Mouse (Mus musculus): Measurements from ENCODE around the gene Myl6b.
"Not testable (repeated sequence)": the region's sequence is repeated elsewhere in the genome, so short reads cannot be mapped to it uniquely, and the experiment has no call there.

Myl6b gene

DNA sequence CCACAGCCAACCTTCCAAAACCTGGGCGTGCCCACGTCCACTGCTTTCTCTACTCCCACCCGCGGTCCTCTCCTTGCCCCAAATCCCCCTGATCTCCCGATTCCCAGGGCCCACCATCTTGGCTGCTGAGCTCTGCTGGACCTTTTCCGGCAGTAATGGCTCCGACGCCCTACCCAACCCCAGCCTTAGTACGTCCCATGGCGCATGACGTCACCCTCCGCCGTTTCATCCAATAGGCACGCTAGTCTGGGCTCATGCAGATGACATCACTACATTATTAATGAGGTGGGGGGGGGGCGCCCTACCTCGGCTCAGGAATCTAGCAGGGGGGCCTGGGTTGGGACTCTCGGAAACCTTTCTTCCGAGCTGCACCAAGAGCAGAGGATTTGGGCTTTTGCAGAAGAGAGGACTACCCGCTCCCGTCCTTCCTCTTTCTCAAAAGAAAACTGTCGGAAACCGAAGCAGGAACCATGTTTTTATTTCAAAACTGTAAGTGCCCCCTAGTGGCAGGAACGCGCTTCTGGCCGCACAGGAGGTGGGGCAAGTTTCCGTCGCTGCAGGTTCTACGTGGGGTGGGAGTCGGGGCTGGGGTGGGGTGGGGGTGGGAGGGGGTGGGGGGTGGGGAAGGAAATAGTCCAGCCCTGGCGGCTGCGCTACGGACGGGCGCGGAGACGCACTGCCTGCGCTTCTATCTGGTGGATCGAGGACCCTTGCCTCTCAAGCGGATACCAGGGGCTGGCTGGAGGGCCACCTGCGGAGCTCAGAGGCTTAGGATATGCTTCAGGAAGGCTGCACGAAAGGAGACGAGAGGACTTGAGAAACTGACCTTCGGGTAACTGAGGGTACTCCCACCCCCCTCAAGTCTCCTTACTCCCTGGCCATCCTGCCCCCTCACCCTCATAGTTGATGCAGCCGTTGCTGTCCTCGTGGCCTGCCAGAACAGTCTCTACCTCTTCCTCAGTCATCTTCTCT lies 4.5 kb downstream of the Myl6b start, which contains the start of gene Myl6:
TSS of gene Myl6 (minus strand) at position 451 of the 972 bp plus-strand sequence.
- peak; percentile 97 to 98 for DNase-seq (ENCODE audit: low spot score in 2 of 2)

DNA sequence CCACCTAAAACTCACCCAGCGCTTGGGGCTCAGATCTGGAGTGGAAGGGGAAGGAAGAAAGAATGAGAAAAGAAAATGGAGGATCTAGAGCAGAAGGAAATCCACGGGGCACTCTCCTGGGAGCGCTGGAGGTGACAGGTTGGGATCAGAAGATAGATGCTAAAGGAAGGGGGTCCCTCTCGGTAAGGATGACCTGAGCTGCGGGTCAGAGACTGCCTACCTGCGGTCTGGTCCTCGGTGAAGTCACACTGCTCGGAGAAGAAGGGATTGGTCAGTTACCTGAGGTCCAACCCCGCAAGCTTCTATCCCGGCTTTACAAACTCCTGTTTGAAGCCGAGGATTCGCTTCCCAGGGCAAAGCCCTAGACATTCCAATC lies 5.2 kb downstream of the Myl6b start:
- no peak for DNase-seq (ENCODE audit: low spot score in 2 of 2)

DNA sequence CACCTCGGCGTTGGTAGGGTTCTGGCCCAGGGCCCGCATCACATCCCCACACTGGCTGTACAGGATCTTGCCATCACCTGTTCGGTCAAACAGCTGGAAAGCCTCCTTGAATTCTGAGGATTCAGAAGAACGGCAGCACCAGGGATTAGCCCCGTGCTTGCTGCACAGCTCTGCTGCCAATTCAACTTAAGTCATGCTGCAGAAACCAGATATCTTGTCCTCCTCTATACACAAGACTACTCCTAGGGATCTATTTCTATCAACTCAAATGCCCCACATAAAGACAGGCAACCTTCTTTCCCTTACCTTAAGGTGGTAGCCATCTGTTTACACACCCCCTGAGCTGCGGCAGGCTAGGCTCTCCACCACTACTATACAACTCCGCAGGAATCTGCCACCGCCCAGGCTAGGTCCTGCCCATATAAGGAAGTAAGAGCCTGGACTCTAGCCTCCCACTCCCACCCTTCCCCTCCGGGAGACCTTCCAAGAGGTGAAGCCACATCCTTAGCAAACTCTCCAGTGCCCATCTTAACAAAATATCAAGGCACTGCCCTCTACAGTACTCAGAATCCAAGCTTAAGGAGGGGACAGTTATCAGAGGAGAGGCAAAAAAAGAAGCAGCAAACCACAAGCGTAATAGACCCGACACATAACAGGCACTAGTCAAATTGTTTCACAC lies 5.7 kb downstream of the Myl6b start:
- no peak for DNase-seq (ENCODE audit: low spot score in 2 of 2)

- DNase-seq (ENCODE audit: low spot score in 2 of 2), result not testable (repeated sequence)
Measured at GRCm38 (mm10) chr10:128492051-128492450, 6.4 kb downstream of the Myl6b start.

GRCm38 (mm10) chr10:128491495-128491894 lies 7.0 kb downstream of the Myl6b start:
- no peak for DNase-seq (ENCODE audit: low spot score in 2 of 2)

DNA sequence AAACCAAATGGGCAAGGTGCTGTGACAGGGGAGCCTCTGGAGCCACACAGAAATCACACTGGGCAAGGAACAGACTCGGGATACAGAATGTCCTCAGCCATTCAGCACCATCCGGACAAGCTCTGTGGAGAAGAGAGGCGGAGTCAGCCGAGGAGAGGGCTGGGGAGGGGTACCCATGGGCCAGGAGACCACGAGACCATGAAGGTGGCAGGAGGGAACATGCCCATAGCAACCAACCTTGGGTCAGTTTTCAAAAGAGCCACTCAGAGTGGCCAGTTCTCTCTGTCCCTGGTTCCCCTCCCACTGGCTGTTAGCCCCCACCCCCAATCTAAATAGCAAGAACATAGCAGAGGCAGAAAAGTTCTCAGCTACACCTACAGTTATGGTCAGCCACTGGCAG lies 7.6 kb downstream of the Myl6b start:
- DNase-seq (ENCODE audit: low spot score in 2 of 2), result no peak

DNA sequence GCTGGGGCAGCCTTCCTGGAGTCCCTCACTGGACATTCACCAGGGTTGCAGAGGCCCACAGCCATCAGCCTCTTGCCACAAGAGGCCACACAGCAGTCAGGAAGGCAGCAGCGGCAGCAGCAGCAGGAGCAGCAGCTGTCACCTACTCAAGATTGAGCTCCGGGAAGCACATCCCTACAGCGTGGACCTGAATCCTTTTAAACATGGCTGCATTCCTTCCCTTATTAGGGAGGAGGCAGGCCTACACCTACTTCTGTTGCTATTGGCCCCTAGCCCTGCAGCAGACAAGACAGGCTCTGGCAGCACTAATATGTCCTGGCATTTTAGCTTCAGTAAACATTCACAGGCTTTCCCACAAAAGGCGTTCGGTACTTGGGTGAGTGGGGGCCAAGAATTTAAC lies 8.3 kb downstream of the Myl6b start:
- DNase-seq (ENCODE audit: low spot score in 2 of 2), result no peak

GRCm38 (mm10) chr10:128489785-128490184 lies 8.7 kb downstream of the Myl6b start:
- DNase-seq (ENCODE audit: low spot score in 2 of 2), result no peak

DNA sequence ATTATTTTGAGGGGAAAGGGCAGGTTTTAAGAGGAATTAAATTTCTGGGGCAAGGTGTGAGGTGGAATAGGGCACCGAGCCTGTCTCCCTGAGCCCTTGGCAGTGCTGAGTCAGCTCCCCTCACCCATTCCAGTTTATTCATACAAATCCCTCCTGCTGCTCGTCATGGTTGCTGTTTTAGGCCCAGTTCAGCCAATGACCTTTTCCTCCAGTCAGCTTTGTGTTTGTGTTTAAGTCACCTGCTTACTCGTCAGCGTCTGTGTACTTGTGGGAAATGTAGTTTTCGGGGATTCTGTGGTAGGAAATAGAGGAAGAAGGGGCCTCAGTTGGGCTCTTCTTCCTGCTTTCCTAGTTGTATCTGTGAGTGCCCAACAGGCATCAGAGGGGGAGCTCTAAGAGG lies 9.1 kb downstream of the Myl6b start:
- no peak for DNase-seq (ENCODE audit: low spot score in 2 of 2)

- DNase-seq (ENCODE audit: low spot score in 2 of 2), result no peak
Measured at GRCm38 (mm10) chr10:128488776-128489175, 9.7 kb downstream of the Myl6b start.

DNA sequence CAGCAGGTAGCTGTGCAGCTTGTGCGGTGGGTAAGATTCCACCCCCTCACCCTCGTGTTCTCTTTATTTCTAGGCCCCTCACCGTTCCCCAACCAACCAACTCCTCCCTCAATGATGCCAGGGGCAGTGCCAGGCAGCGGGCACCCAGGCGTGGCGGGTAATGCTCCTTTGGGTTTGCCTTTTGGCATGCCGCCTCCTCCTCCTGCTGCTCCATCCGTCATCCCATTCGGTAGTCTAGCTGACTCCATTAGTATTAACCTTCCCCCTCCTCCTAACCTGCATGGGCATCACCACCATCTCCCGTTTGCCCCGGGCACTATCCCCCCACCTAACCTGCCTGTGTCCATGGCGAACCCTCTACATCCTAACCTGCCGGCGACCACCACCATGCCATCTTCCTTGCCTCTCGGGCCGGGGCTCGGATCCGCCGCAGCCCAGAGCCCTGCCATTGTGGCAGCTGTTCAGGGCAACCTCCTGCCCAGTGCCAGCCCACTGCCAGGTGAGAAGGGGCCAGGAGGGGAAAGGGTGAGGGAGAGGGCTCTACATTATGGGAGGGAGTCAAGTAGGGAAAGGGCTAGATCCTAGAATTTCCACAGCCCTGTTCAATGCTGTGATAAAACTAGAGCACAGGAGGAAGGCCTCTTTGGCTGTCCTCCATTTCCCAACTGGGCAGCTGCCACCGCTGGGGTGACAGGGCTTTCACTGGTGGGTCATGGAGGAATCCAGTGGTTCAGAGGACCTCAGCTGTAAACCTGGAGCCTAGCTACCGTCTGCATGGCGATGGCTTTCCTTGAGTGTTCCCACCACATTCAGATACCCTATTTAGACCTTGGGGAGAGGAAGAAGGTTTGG lies 10.4 kb downstream of the Myl6b start:
- no peak for DNase-seq (ENCODE audit: low spot score in 2 of 2)

- no peak for DNase-seq (ENCODE audit: low spot score in 2 of 2)
Measured at GRCm38 (mm10) chr10:128486370-128486769, 12.1 kb downstream of the Myl6b start.

DNA sequence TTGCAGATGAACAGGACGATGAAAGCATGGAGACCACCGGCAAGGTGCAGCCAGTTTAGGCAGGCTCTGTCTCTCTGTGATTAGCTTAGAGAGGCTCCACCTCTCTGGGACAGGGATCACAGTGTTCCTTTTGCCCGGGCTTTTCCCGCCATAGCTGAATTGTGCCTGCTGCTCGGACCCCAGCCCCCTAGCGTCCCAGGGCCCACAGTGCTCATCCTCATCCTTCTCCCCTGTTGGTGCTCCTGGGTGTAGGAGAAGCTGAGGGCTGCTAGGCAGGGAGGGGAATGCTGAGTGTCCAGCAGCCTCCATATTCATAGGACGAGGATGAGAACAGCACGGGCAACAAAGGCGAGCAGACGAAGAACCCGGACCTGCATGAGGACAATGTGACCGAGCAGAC lies 24.1 kb downstream of the Myl6b start:
- no peak for DNase-seq (ENCODE audit: low spot score in 2 of 2)

- DNase-seq (ENCODE audit: low spot score in 2 of 2), result no peak
Measured at GRCm38 (mm10) chr10:128460270-128460630, 38.2 kb downstream of the Myl6b start.

DNA sequence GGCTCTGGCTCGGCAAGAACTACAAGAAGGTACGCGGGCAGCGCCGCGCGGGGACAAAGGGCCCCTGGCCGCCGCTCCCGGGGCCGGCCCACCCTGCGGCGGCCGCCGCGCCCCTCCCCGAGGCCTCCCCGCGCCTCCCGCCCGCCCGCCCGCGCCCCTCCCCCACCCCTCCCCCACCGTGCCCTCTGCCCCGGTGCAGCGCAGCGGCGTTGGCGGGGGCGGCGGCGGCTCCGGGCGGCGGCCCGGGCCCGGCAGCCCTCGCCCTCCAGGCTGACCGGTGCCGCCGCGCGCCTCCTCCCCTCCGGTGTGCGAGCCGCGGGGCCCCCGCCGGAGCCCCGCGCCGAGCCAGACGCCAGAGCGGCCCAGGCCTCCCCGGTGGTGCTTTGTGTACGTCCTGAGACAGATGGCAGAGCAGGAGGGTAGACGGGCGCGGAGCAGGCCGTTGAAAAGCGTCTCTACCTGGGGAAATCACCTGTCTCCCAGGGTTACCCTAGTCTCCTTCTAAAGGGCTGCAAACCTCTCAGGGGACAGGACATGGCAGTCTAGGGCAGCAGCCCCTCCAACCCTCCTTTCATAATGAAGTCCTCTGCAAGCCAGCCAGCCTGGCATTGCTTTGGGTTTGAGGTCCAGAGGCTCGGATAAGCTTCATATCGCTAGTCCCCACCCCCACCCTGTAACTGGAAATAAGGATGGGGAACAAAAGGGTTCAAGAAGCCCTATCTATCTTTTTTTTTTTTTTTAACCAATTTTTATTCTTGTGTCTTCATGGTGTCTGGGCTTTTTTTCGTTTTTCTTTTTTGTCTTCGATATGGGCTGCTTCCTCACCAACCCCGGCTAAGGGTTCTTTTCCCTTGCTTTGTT lies 38.8 kb downstream of the Myl6b start:
- peak; percentile 30 to 42 for DNase-seq (ENCODE audit: low spot score in 2 of 2)

DNA sequence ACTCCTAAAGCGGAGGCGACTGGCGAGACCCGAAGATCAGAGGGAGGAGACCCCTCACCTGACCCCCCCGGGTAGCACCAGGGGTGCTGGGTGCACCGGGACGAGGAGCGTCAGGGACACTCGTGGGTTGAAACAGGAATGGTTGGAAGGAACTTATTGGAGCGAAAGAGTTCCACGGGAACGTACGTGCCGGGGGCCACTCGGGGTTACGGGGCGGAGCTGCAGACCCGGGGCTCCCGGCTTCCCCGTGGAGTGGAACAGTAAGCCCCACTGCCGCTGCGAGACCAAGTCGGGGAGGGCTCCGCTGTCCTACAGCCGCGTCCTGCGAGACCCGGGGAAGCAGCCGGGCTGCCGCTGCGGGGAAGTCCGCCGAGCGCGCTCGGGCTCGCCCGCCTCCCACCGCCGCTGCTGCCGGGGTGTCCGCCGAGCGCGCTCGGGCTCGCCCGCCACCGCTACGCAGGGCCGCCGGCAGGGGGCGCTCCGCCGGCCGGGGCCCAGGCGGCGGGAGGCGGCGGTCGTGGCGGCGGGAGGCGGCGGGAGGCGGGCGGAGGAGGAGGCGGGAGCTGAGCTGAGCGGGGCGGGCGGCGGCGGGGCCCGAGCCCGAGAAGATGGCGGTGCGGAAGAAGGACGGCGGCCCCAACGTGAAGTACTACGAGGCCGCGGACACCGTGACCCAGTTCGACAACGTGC lies 39.6 kb downstream of the Myl6b start, which contains the start of gene Smarcc2:
TSS of gene Smarcc2 (plus strand) at position 530 of the 690 bp plus-strand sequence.
- peak; percentile 74 to 88 for DNase-seq (ENCODE audit: low spot score in 2 of 2)

GRCm38 (mm10) chr10:128458348-128458718 lies 40.2 kb downstream of the Myl6b start:
- DNase-seq (ENCODE audit: low spot score in 2 of 2), result peak; percentile 81 to 91

GRCm38 (mm10) chr10:128457676-128458075 lies 40.8 kb downstream of the Myl6b start:
- no peak for DNase-seq (ENCODE audit: low spot score in 2 of 2)

DNA sequence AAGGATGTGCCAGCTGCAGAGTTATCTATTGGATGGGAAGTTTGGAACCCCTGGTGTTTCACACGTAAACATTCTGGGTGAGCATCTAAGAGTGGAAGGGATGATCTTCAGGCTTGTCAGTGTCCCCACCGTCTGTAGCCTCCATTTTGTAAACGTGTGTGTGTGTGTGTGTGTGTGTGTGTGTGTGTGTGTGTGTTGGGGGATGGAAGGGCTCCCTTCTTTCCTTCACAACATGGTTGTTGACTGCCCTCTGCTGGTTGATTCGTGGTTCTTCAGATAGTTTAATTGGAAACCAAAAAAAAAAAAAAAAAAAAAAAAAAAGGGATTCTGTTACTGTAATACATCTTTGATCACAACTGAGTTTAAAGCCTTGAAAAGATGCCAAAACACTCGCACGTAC lies 43.2 kb downstream of the Myl6b start:
- peak; percentile 50 to 84 for DNase-seq (ENCODE audit: low spot score in 2 of 2)

- DNase-seq (ENCODE audit: low spot score in 2 of 2), result no peak
Measured at GRCm38 (mm10) chr10:128454471-128454870, 44.0 kb downstream of the Myl6b start.
